13 mouse cellular contexts compared by ENCODE assay signal in genomic region chr4:146491993-146492392, GRCm38 (mm10). TPM values are rescaled to one million over a fixed set of nuclear protein-coding genes. Genes with fewer than 3 reads are reported as not detected.
DNase-seq lines count a peak whose midpoint lies in the region; ATAC-seq and TF ChIP-seq lines count a peak whose summit lies in the region.
"Not testable (repeated sequence)": the region's sequence is repeated elsewhere in the genome, so short reads cannot be mapped to it uniquely, and the experiment has no call there.
"Had no signal": no experiment of that assay in that cellular context is flagged by ENCODE, and none has a peak within 500 bp of the region (broad histone marks: within the 10 kb centered on the region; RNA-seq: fewer than 3 reads in every experiment).

No protein-coding gene starts in this region.

- H3K9ac ChIP-seq in forebrain, embryonic 12.5 days; hindbrain, embryonic 11.5 days (ENCODE audit: low read depth, low read length); intestine, embryonic 14.5 days (ENCODE audit: low read length); liver, embryonic 11.5 days (ENCODE audit: low read depth, low read length); midbrain, embryonic 11.5 days (ENCODE audit: low read length); stomach, postnatal 0 days (ENCODE audit: low read length): not testable (repeated sequence)

- not testable (repeated sequence) for H3K4me2 ChIP-seq in forebrain, embryonic 12.5 days; hindbrain, embryonic 11.5 days (replicated peaks; ENCODE audit: low read depth, low read length); intestine, embryonic 14.5 days (ENCODE audit: low read length); liver, embryonic 11.5 days; midbrain, embryonic 11.5 days; stomach, postnatal 0 days (replicated peaks; ENCODE audit: low read depth)

- WGBS in forebrain, embryonic 12.5 days = 88% methylated on average over 1 of the region's 1 CpGs
- WGBS in hindbrain, embryonic 11.5 days = 84% methylated on average over 1 of the region's 1 CpGs
- 83% methylated on average over 1 of the region's 1 CpGs for WGBS in intestine, embryonic 14.5 days
- 73% methylated on average over 1 of the region's 1 CpGs for WGBS in liver, embryonic 11.5 days
- 78% methylated on average over 1 of the region's 1 CpGs for WGBS in midbrain, embryonic 11.5 days
- WGBS in stomach, postnatal 0 days = 78% methylated on average over 1 of the region's 1 CpGs

- TF ChIP-seq CTCF in stomach, postnatal 0 days (IDR thresholded peaks at IDR 0.05; ENCODE audit: low read depth) = not testable (repeated sequence)

- H3K9me3 ChIP-seq in forebrain, embryonic 12.5 days = peaks cover 57% of the 10 kb centered on the region
- H3K9me3 ChIP-seq in hindbrain, embryonic 11.5 days (ENCODE audit: control insufficient read depth, low read length) = peaks cover 27% of the 10 kb centered on the region
- peaks cover 41% of the 10 kb centered on the region for H3K9me3 ChIP-seq in intestine, embryonic 14.5 days (ENCODE audit: control insufficient read depth, low read length)
- H3K9me3 ChIP-seq in liver, embryonic 11.5 days (ENCODE audit: control insufficient read depth, low read length) = peaks cover 34% of the 10 kb centered on the region
- H3K9me3 ChIP-seq in midbrain, embryonic 11.5 days (ENCODE audit: control insufficient read depth, low read length) = peaks cover 39% of the 10 kb centered on the region
- H3K9me3 ChIP-seq in stomach, postnatal 0 days (ENCODE audit: control insufficient read depth, low read length) = peaks cover 12% of the 10 kb centered on the region

- H3K36me3 ChIP-seq in forebrain, embryonic 12.5 days (replicated peaks); hindbrain, embryonic 11.5 days (ENCODE audit: control insufficient read depth, insufficient read depth, low read length); intestine, embryonic 14.5 days (ENCODE audit: control insufficient read depth, insufficient read depth, low read length); liver, embryonic 11.5 days (ENCODE audit: control insufficient read depth, insufficient read depth, low read length); midbrain, embryonic 11.5 days (ENCODE audit: control insufficient read depth, insufficient read depth, low read length); stomach, postnatal 0 days (ENCODE audit: control insufficient read depth, insufficient read depth, low read length): not testable (repeated sequence)

- not testable (repeated sequence) for H3K4me1 ChIP-seq in forebrain, embryonic 12.5 days; hindbrain, embryonic 11.5 days (replicated peaks; ENCODE audit: control insufficient read depth, insufficient read depth, low read length); intestine, embryonic 14.5 days (replicated peaks; ENCODE audit: control insufficient read depth, insufficient read depth, low read length); liver, embryonic 11.5 days (replicated peaks; ENCODE audit: control insufficient read depth, insufficient read depth, low read length); midbrain, embryonic 11.5 days (ENCODE audit: control insufficient read depth, insufficient read depth, low read length); stomach, postnatal 0 days (replicated peaks; ENCODE audit: control insufficient read depth, insufficient read depth)

- H3K4me3 ChIP-seq in forebrain, embryonic 12.5 days (replicated peaks); hindbrain, embryonic 11.5 days (ENCODE audit: low read depth, low read length); intestine, embryonic 14.5 days (ENCODE audit: low read depth, low read length); liver, embryonic 11.5 days (ENCODE audit: low read depth, low read length); midbrain, embryonic 11.5 days (ENCODE audit: low read depth, low read length); stomach, postnatal 0 days (ENCODE audit: low read depth, low read length): not testable (repeated sequence)

- not testable (repeated sequence) for TF ChIP-seq EP300 in stomach, postnatal 0 days (optimal IDR thresholded peaks at IDR 0.05)

- not testable (repeated sequence) for H3K27me3 ChIP-seq in forebrain, embryonic 12.5 days; hindbrain, embryonic 11.5 days (ENCODE audit: control insufficient read depth, insufficient read depth, low read length); intestine, embryonic 14.5 days (replicated peaks; ENCODE audit: control insufficient read depth, insufficient read depth, low read length); liver, embryonic 11.5 days (replicated peaks; ENCODE audit: control insufficient read depth, insufficient read depth, low read length); midbrain, embryonic 11.5 days (ENCODE audit: control insufficient read depth, insufficient read depth, low read length); stomach, postnatal 0 days (ENCODE audit: control insufficient read depth, insufficient read depth, low read length)

- 0 out of 2 replicates have a peak, but pooled peaks have one; percentile 27 for ATAC-seq in forebrain, embryonic 12.5 days (ENCODE audit: low FRiP score)
- ATAC-seq in hindbrain, embryonic 11.5 days (ENCODE audit: low FRiP score) = peak; percentile 33; the same call in 1 of the 2 replicates
- 0 out of 2 replicates have a peak, but pooled peaks have one; percentile 30 for ATAC-seq in intestine, embryonic 14.5 days (replicated peaks; ENCODE audit: low FRiP score, low TSS enrichment, low read depth)
- 0 out of 2 replicates have a peak, but pooled peaks have one; percentile 8 for ATAC-seq in liver, embryonic 11.5 days (replicated peaks; ENCODE audit: low FRiP score)
- not testable (repeated sequence) for ATAC-seq in midbrain, embryonic 11.5 days (ENCODE audit: low FRiP score)
- 0 out of 2 replicates have a peak, but pooled peaks have one; percentile 33 for ATAC-seq in monocyte, adult 5-6 weeks (replicated peaks; ENCODE audit: insufficient number of reproducible peaks, low FRiP score, low TSS enrichment, poor library complexity, severe bottlenecking)
- peak; percentile 39; the same call in 1 of the 2 replicates for ATAC-seq in stomach, postnatal 0 days (ENCODE audit: low FRiP score, low TSS enrichment)

- H3K27ac ChIP-seq in forebrain, embryonic 12.5 days; hindbrain, embryonic 11.5 days (ENCODE audit: low read depth, low read length); intestine, embryonic 14.5 days (ENCODE audit: low read depth); liver, embryonic 11.5 days (ENCODE audit: low read depth, low read length); midbrain, embryonic 11.5 days (ENCODE audit: low read depth, low read length); stomach, postnatal 0 days (replicated peaks): not testable (repeated sequence)

- not testable (repeated sequence) for DNase-seq in hindbrain, embryonic 11.5 days (ENCODE audit: low spot score); intestine, embryonic 14.5 days (ENCODE audit: low spot score); liver, embryonic 11.5 days (ENCODE audit: low spot score); stomach, postnatal 0 days (ENCODE audit: low spot score)
- DNase-seq in midbrain, embryonic 11.5 days (ENCODE audit: low spot score, missing footprints) = peak; percentile 12

RNA-seq across cellular contexts. Expression of gene Zfp981, which starts 9.8 kb away (rescaled TPM):
- polyA plus RNA-seq in forebrain, embryonic 12.5 days (2016; fragmentation: Nextera tagmentation; extraction: Ambion mirVana) = 0.09 TPM in 1 of 2 replicates, not detected in the other
- polyA plus RNA-seq in hindbrain, embryonic 11.5 days (2014; fragmentation: Nextera tagmentation; extraction: Ambion mirVana) = 0.19 TPM in 1 of 2 replicates, not detected in the other
- polyA plus RNA-seq in intestine, embryonic 14.5 days (2014; fragmentation: Nextera tagmentation; extraction: Ambion mirVana) = 0.11 TPM in 1 of 2 replicates, not detected in the other
- polyA plus RNA-seq in liver, embryonic 11.5 days (2014; fragmentation: Nextera tagmentation; extraction: Ambion mirVana) = 0.21 and 0.31 TPM in 2 replicates
- polyA plus RNA-seq in midbrain, embryonic 11.5 days (2014; fragmentation: Nextera tagmentation; extraction: Ambion mirVana) = not detected in 2 replicates
- not detected in 3 replicates for total RNA-seq in monocyte, adult 5-6 weeks (2017)
- polyA plus RNA-seq in stomach, postnatal 0 days (2015; fragmentation: Nextera tagmentation; extraction: Ambion mirVana) = 0.04 TPM in 1 of 2 replicates, not detected in the other
- polyA plus RNA-seq: adrenal gland, adult 2 months; embryonic facial prominence, embryonic 14.5 days; erythroblast, embryonic 14.5 days; forebrain, embryonic 11.5 days; heart, embryonic 12.5 days; heart, postnatal 0 days had no signal

RNA-seq across cellular contexts. Expression of gene Zfp992, which starts 43.2 kb away (rescaled TPM):
- polyA plus RNA-seq in forebrain, embryonic 12.5 days (2016; fragmentation: Nextera tagmentation; extraction: Ambion mirVana) = 2.0 and 3.0 TPM in 2 replicates
- 3.6 and 3.9 TPM in 2 replicates for polyA plus RNA-seq in hindbrain, embryonic 11.5 days (2014; fragmentation: Nextera tagmentation; extraction: Ambion mirVana)
- 4.4 and 5.9 TPM in 2 replicates for polyA plus RNA-seq in intestine, embryonic 14.5 days (2014; fragmentation: Nextera tagmentation; extraction: Ambion mirVana)
- polyA plus RNA-seq in liver, embryonic 11.5 days (2014; fragmentation: Nextera tagmentation; extraction: Ambion mirVana) = 9.0 and 9.4 TPM in 2 replicates
- polyA plus RNA-seq in midbrain, embryonic 11.5 days (2014; fragmentation: Nextera tagmentation; extraction: Ambion mirVana) = 2.8 and 3.4 TPM in 2 replicates
- 12.4 to 17.4 TPM (median 13.2 TPM) in 3 replicates for total RNA-seq in monocyte, adult 5-6 weeks (2017)
- 1.2 and 1.5 TPM in 2 replicates for polyA plus RNA-seq in stomach, postnatal 0 days (2015; fragmentation: Nextera tagmentation; extraction: Ambion mirVana)
